Mouse (Mus musculus): ENCODE measurements at regions not wholly inside any gene's neighbourhood (a gene's known extent, or its start where the extent isn't known, plus 50 kb on each side); places are given as distances from the start of the nearest gene placed in this dataset.

GRCm38 (mm10) chr6:52440160-52440559, 126.9 kb downstream of the Evx1 start:
- no peak for TF ChIP-seq CTCF (IDR thresholded peaks at IDR 0.05; ENCODE audit: borderline replicate concordance, control insufficient read depth, extremely low read depth, insufficient read depth, low read length, poor library complexity)
- no peak for TF ChIP-seq POLR2A (IDR thresholded peaks at IDR 0.05; ENCODE audit: control insufficient read depth, extremely low read depth, insufficient read depth, low read length, poor library complexity)
